Mouse (Mus musculus) bone marrow, adult 2 months (tissue): ENCODE measurements around the gene Ripply2.

Source experiments
- CTCF ChIP-seq: fragments of 200-500 bp; IDR thresholded peaks from 2 replicates; pipeline ENCODE4 v1.5.1; 2011; ENCODE audit warnings: low read length, control low read depth; ENCODE audit not compliant: control insufficient read depth, insufficient read depth
- POLR2A ChIP-seq: fragments of 200-500 bp; IDR thresholded peaks from 2 replicates; pipeline ENCODE4 v1.6.1; 2011; ENCODE audit warnings: low read depth, mild to moderate bottlenecking, control low read depth, low read length, borderline replicate concordance; ENCODE audit not compliant: control insufficient read depth

DNA sequence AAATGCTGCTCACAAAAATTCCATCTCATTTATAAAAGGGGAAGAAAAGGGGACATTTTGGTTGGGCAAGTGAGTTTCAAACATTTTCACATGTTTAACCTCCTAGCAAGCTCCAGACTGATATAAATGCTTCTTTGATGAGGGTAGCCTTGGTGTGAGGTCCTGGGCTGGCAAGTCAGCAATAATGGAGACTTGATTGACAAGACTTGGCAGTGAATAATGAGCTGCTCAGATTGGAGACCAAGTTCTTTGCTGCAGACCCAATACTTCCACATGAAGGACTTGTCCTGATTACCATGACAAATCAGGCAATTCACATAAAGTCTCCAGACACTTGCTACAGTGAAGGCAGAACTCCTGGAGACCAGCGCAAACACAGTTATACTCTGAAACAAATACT is 6.4 kb upstream of the Ripply2 start:
- TF ChIP-seq CTCF: no peak
- TF ChIP-seq POLR2A: no peak
